Mouse (Mus musculus): ENCODE data around the gene Ttc7b. TPM values are rescaled to one million over a fixed set of nuclear protein-coding genes. Genes with fewer than 3 reads are reported as not detected.

Gene Ttc7b
- polyA plus RNA-seq, 2 experiments = 7.3 to 28.1 TPM

DNA sequence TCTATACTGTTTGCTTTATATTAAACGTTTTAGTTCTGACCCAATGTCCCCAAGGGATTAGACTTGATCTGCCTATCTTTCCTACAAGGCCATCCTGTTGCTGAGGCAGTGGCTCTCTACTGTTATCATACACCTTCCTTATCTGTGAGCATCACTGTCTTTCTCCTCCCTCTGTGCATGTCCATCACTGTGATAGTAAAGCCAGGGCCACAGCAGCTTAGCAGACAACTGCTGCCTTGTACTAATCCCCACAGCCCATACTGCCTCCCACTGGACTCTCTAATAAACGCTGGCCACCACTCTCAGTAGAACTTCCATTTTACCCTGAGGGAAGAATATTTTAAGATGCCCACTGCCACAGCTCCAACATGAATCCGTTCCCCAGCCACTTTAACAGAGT lies 182.6 kb downstream of the Ttc7b start:
- no peaks in the 10 kb centered on the region for H3K27me3 ChIP-seq (ENCODE audit: control insufficient read depth, insufficient read depth, low read length)
- ATAC-seq (ENCODE audit: low FRiP score, low read depth) = peak; percentile 44; the same call in 1 of the 2 replicates
- TF ChIP-seq POLR2A (IDR thresholded peaks at IDR 0.05; ENCODE audit: borderline replicate concordance, extremely low read depth, insufficient read depth, insufficient read length) = no peak
- H3K4me3 ChIP-seq (replicated peaks; ENCODE audit: low read length) = no peak overlapping the region
- H3K27ac ChIP-seq (replicated peaks; ENCODE audit: low read depth, low read length) = no peak overlapping the region
- H3K36me3 ChIP-seq (ENCODE audit: control insufficient read depth, insufficient read depth, low read length) = peaks cover 7% of the 10 kb centered on the region
- H3K4me2 ChIP-seq (replicated peaks; ENCODE audit: low read depth, low read length, severe bottlenecking) = no peak overlapping the region
- H3K4me1 ChIP-seq (ENCODE audit: control insufficient read depth, insufficient read depth, low read length) = no peaks in the 10 kb centered on the region
- DNase-seq (ENCODE audit: low spot score) = no peak
- H3K9me3 ChIP-seq (ENCODE audit: control insufficient read depth, low read length) = no peaks in the 10 kb centered on the region
- WGBS = 66% methylated on average over 3 of the region's 3 CpGs
- H3K9ac ChIP-seq (ENCODE audit: low read depth, low read length, severe bottlenecking) = no peak overlapping the region

DNA sequence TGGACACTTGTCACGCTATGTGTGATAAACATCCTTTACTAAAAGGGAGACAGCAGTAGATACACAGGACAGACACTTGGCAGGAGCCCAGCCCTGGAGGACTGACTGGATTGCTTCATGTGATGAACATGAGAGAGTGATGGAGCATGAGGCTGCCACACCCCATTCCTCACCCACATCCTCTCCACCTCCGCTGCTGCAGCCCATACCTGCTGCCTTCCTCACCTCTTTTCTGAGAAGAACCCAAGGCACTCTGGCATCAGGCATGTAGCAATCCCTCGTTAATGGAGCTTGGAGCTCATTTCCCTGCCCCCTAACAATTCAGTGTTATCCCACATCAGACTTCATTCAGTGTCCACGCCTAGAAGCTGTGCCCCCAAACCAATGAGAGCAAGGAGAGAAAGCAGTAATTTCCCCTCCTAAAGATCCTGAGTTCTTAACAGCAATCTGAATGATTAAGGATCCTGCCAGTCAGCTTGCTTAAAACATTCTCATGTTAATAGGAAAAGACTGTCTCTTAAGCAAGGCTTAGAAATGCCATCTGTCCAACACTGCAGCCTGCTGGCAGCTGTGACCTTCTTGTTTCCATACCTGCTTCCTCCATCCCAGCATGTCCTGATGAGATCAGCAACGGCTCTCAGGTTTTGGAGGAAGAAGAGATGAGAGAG lies 183.1 kb downstream of the Ttc7b start:
- Histone ChIP-seq H3K4me2 (replicated peaks; ENCODE audit: low read depth, low read length, severe bottlenecking) (no peak overlapping the region), H3K4me3 (replicated peaks; ENCODE audit: low read length) (no peak overlapping the region), H3K36me3 (ENCODE audit: control insufficient read depth, insufficient read depth, low read length) (peaks cover 7% of the 10 kb centered on the region), H3K9ac (ENCODE audit: low read depth, low read length, severe bottlenecking) (no peak overlapping the region), H3K9me3 (ENCODE audit: control insufficient read depth, low read length) (no peaks in the 10 kb centered on the region), H3K27ac (replicated peaks; ENCODE audit: low read depth, low read length) (no peak overlapping the region), H3K27me3 (ENCODE audit: control insufficient read depth, insufficient read depth, low read length) (no peaks in the 10 kb centered on the region), H3K4me1 (ENCODE audit: control insufficient read depth, insufficient read depth, low read length) (no peaks in the 10 kb centered on the region)
- ATAC-seq (ENCODE audit: low FRiP score, low read depth) (no peak), DNase-seq (ENCODE audit: low spot score) (no peak)
- WGBS = 70% methylated on average over 5 of the region's 5 CpGs
- no peak for TF ChIP-seq POLR2A (IDR thresholded peaks at IDR 0.05; ENCODE audit: borderline replicate concordance, extremely low read depth, insufficient read depth, insufficient read length)

DNA sequence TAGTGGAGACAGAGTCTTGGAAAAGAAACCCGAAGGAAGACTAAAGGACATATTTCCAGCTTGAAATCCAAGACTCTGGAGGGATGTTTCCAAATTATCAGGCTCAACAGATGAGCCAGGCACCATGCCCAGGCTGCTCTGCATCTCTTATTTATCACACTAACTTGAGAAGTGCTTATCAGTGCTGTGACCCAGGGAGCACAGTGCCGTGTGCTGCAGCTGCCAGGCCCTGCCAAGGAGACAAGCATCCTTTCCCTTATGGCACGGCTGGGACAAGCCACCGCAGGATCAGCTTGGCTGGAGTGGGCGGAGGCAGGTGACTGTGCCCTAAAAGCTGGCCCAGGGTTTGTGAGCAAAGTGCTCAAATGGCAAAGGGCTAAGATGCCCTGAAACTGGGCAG lies 184.4 kb downstream of the Ttc7b start:
- DNase-seq (ENCODE audit: low spot score) (no peak), ATAC-seq (ENCODE audit: low FRiP score, low read depth) (no peak)
- Histone ChIP-seq H3K9ac (ENCODE audit: low read depth, low read length, severe bottlenecking) (no peak overlapping the region), H3K4me2 (replicated peaks; ENCODE audit: low read depth, low read length, severe bottlenecking) (no peak overlapping the region), H3K36me3 (ENCODE audit: control insufficient read depth, insufficient read depth, low read length) (peaks cover 18% of the 10 kb centered on the region), H3K4me1 (ENCODE audit: control insufficient read depth, insufficient read depth, low read length) (no peaks in the 10 kb centered on the region), H3K9me3 (ENCODE audit: control insufficient read depth, low read length) (no peaks in the 10 kb centered on the region), H3K27ac (replicated peaks; ENCODE audit: low read depth, low read length) (no peak overlapping the region), H3K27me3 (ENCODE audit: control insufficient read depth, insufficient read depth, low read length) (no peaks in the 10 kb centered on the region), H3K4me3 (replicated peaks; ENCODE audit: low read length) (no peak overlapping the region)
- no peak for TF ChIP-seq POLR2A (IDR thresholded peaks at IDR 0.05; ENCODE audit: borderline replicate concordance, extremely low read depth, insufficient read depth, insufficient read length)
- WGBS = 68% methylated on average over 5 of the region's 5 CpGs

DNA sequence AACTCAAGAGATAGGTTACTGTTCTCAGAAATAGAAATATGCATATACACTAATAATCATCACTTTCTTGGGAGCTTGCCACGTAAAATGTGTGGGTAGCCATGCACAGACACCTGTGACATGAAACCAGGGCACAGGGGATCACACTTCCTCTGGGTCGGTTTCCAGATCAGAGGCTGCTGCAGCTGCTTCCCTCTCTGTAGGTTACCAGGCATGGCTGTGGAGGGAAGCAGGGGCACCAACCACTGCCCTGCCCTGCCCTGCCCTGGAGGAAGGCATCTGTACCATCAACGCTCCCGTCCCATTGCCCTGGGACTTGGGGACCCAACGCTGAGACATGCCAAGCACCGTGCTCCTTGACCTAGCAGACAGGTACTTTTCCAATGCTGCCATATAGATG lies 188.8 kb downstream of the Ttc7b start:
- no peaks in the 10 kb centered on the region for H3K9me3 ChIP-seq (ENCODE audit: control insufficient read depth, low read length)
- no peak overlapping the region for H3K9ac ChIP-seq (ENCODE audit: low read depth, low read length, severe bottlenecking)
- no peak overlapping the region for H3K4me3 ChIP-seq (replicated peaks; ENCODE audit: low read length)
- no peak for TF ChIP-seq POLR2A (IDR thresholded peaks at IDR 0.05; ENCODE audit: borderline replicate concordance, extremely low read depth, insufficient read depth, insufficient read length)
- peaks cover 37% of the 10 kb centered on the region for H3K36me3 ChIP-seq (ENCODE audit: control insufficient read depth, insufficient read depth, low read length)
- ATAC-seq (ENCODE audit: low FRiP score, low read depth) (no peak), DNase-seq (ENCODE audit: low spot score) (no peak)
- no peaks in the 10 kb centered on the region for H3K4me1 ChIP-seq (ENCODE audit: control insufficient read depth, insufficient read depth, low read length)
- no peak overlapping the region for H3K27ac ChIP-seq (replicated peaks; ENCODE audit: low read depth, low read length)
- H3K27me3 ChIP-seq (ENCODE audit: control insufficient read depth, insufficient read depth, low read length) = no peaks in the 10 kb centered on the region
- no peak overlapping the region for H3K4me2 ChIP-seq (replicated peaks; ENCODE audit: low read depth, low read length, severe bottlenecking)
- 96% methylated on average over 6 of the region's 6 CpGs for WGBS

DNA sequence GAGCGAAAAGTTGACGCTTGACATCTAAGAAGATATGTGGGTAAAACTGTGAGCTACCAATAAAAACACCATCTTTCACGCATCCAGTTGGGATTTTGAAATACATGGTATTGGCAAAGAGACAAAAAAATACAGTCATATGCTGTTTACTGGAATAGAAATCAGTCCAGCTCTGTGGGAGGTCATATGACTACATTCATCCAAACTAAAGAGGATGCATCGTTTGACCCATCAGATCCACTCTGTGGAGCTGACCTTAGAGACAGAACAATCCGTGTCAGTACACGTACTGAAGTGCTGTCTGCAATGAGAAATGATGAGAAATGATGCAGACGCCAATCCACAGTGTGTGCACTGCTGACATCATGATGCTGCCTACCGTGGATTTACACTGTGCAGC lies 190.4 kb downstream of the Ttc7b start:
- ATAC-seq (ENCODE audit: low FRiP score, low read depth) (no peak), DNase-seq (ENCODE audit: low spot score) (no peak)
- TF ChIP-seq POLR2A (IDR thresholded peaks at IDR 0.05; ENCODE audit: borderline replicate concordance, extremely low read depth, insufficient read depth, insufficient read length) = no peak
- Histone ChIP-seq H3K9ac (ENCODE audit: low read depth, low read length, severe bottlenecking) (no peak overlapping the region), H3K27me3 (ENCODE audit: control insufficient read depth, insufficient read depth, low read length) (no peaks in the 10 kb centered on the region), H3K9me3 (ENCODE audit: control insufficient read depth, low read length) (no peaks in the 10 kb centered on the region), H3K4me1 (ENCODE audit: control insufficient read depth, insufficient read depth, low read length) (no peaks in the 10 kb centered on the region), H3K36me3 (ENCODE audit: control insufficient read depth, insufficient read depth, low read length) (peaks cover 35% of the 10 kb centered on the region), H3K4me2 (replicated peaks; ENCODE audit: low read depth, low read length, severe bottlenecking) (no peak overlapping the region), H3K27ac (replicated peaks; ENCODE audit: low read depth, low read length) (no peak overlapping the region), H3K4me3 (replicated peaks; ENCODE audit: low read length) (no peak overlapping the region)
- 92% methylated on average over 8 of the region's 8 CpGs for WGBS

Measured in limb, embryonic 14.5 days (tissue).